9 mouse cellular contexts compared by ENCODE assay signal in the genomic region with DNA sequence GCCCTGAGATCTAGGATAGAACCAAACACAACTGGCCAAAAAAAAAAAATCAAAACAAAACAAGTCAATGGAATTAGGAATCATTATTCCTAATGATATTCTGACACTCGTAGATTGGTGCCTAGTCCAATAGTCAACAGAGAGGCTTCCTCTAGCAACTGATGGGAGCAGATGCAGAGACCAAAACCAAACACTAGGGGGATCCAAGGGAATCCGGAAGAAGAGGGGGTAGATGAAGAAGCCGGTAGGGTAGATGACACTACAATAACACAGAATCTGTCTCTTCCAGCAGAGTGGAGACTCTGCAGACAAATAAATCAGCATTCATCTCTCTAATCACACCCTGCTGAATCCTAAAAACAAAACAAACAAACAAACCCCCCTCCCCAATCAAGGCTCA. TPM values are rescaled to one million over a fixed set of nuclear protein-coding genes. Genes with fewer than 3 reads are reported as not detected.
DNase-seq lines count a peak whose midpoint lies in the region; ATAC-seq and TF ChIP-seq lines count a peak whose summit lies in the region.
"Had no signal": no experiment of that assay in that cellular context is flagged by ENCODE, and none has a peak within 500 bp of the region (broad histone marks: within the 10 kb centered on the region; RNA-seq: fewer than 3 reads in every experiment).

No protein-coding gene starts in this region.

- peak; percentile 66 for DNase-seq in adrenal gland, postnatal 10 days
- no peak for DNase-seq in adrenal gland, postnatal 4 days (ENCODE audit: low spot score in 2 of 2)
- peak; percentile 49 for DNase-seq in liver, embryonic 13.5 days
- DNase-seq in lung, embryonic 14.5 days = peak; percentile 59
- DNase-seq in thymus, postnatal 25 days = peak; percentile 78
- DNase-seq in testis, postnatal 10 days (ENCODE audit: low spot score) = no peak

- no peak for ATAC-seq in liver, embryonic 13.5 days (ENCODE audit: low read depth)
- no peak for ATAC-seq in liver, embryonic 12.5 days
- ATAC-seq in erythroid progenitor cell, adult 5-6 weeks (replicated peaks; ENCODE audit: low FRiP score, poor library complexity, severe bottlenecking) = peak; percentile 32; the same call in 1 of the 2 replicates
- ATAC-seq in lung, embryonic 14.5 days (ENCODE audit: insufficient read depth) = no peak

- TF ChIP-seq CTCF in lung, embryonic 14.5 days (IDR thresholded peaks at IDR 0.05; ENCODE audit: low read depth) = peak; percentile 45

- peaks cover 18% of the 10 kb centered on the region for H3K27me3 ChIP-seq in liver, embryonic 13.5 days
- H3K27me3 ChIP-seq in liver, embryonic 12.5 days (replicated peaks) = peaks cover 19% of the 10 kb centered on the region
- no peaks in the 10 kb centered on the region for H3K27me3 ChIP-seq in lung, embryonic 14.5 days (ENCODE audit: insufficient read depth, low read length)
- H3K27me3 ChIP-seq: lung, embryonic 15.5 days had no signal

- H3K4me2 ChIP-seq in liver, embryonic 13.5 days = no peak overlapping the region
- H3K4me2 ChIP-seq in liver, embryonic 12.5 days = no peak overlapping the region
- H3K4me2 ChIP-seq in lung, embryonic 14.5 days = no peak overlapping the region
- H3K4me2 ChIP-seq: lung, embryonic 15.5 days had no signal

- no peaks in the 10 kb centered on the region for H3K9me3 ChIP-seq in liver, embryonic 13.5 days (replicated peaks)
- no peaks in the 10 kb centered on the region; the same call in 1 of the 2 replicates for H3K9me3 ChIP-seq in liver, embryonic 12.5 days (replicated peaks)
- no peaks in the 10 kb centered on the region for H3K9me3 ChIP-seq in lung, embryonic 14.5 days (ENCODE audit: low read depth, low read length)
- H3K9me3 ChIP-seq: lung, embryonic 15.5 days had no signal

- 18% methylated on average over 3 of the region's 3 CpGs for WGBS in liver, embryonic 13.5 days (ENCODE audit: insufficient replicate concordance)
- WGBS in liver, embryonic 12.5 days (ENCODE audit: insufficient replicate concordance) = 24% methylated on average over 3 of the region's 3 CpGs
- 27% methylated on average over 3 of the region's 3 CpGs for WGBS in lung, embryonic 14.5 days

- H3K27ac ChIP-seq in liver, embryonic 13.5 days = no peak overlapping the region
- H3K27ac ChIP-seq in liver, embryonic 12.5 days = no peak overlapping the region
- H3K27ac ChIP-seq in lung, embryonic 14.5 days (ENCODE audit: low read depth) = no peak overlapping the region
- H3K27ac ChIP-seq: lung, embryonic 15.5 days had no signal

- no peaks in the 10 kb centered on the region for H3K36me3 ChIP-seq in liver, embryonic 13.5 days
- no peaks in the 10 kb centered on the region for H3K36me3 ChIP-seq in liver, embryonic 12.5 days
- H3K36me3 ChIP-seq in lung, embryonic 14.5 days (ENCODE audit: insufficient read depth) = 0 out of 2 replicates have a peak, but pooled peaks cover 2% of the 10 kb centered on the region
- H3K36me3 ChIP-seq: lung, embryonic 15.5 days had no signal

- no peak overlapping the region for H3K9ac ChIP-seq in liver, embryonic 13.5 days
- no peak overlapping the region for H3K9ac ChIP-seq in liver, embryonic 12.5 days
- H3K9ac ChIP-seq in lung, embryonic 14.5 days = no peak overlapping the region
- H3K9ac ChIP-seq: lung, embryonic 15.5 days had no signal

- peaks cover 11% of the 10 kb centered on the region for H3K4me1 ChIP-seq in liver, embryonic 13.5 days (replicated peaks)
- H3K4me1 ChIP-seq in liver, embryonic 12.5 days = peaks cover 9% of the 10 kb centered on the region
- H3K4me1 ChIP-seq in lung, embryonic 14.5 days (ENCODE audit: insufficient read depth) = no peaks in the 10 kb centered on the region

- H3K4me3 ChIP-seq in liver, embryonic 13.5 days (replicated peaks) = no peak overlapping the region
- no peak overlapping the region for H3K4me3 ChIP-seq in liver, embryonic 12.5 days
- no peak overlapping the region for H3K4me3 ChIP-seq in lung, embryonic 14.5 days (ENCODE audit: low read depth, low read length)
- H3K4me3 ChIP-seq: lung, embryonic 15.5 days had no signal

RNA-seq across cellular contexts. Expression of a gene that starts 3.7 kb away (rescaled TPM):
- total RNA-seq in adrenal gland, postnatal 10 days (2021) = 10 to 100 TPM; 59.1 to 63.2 TPM
- 10 to 100 TPM; 81.8 to 92.6 TPM for total RNA-seq in adrenal gland, postnatal 4 days (2021)
- 75.0 and 85.0 TPM in 2 replicates for polyA plus RNA-seq in liver, embryonic 13.5 days (2015; fragmentation: Nextera tagmentation; extraction: Ambion mirVana)
- polyA plus RNA-seq in liver, embryonic 12.5 days (2016; fragmentation: Nextera tagmentation; extraction: Ambion mirVana) = 100 and 103 TPM in 2 replicates
- 61.6 and 86.5 TPM in 2 replicates for total RNA-seq in erythroid progenitor cell, adult 5-6 weeks (2015; ENCODE audit: low replicate concordance)
- 93.7 and 150 TPM in 2 replicates for total RNA-seq in erythroid progenitor cell, adult 5-6 weeks (2017; ENCODE audit: low replicate concordance)
- polyA plus RNA-seq in lung, embryonic 14.5 days (2014; fragmentation: Nextera tagmentation; extraction: Ambion mirVana) = 232 and 240 TPM in 2 replicates

RNA-seq across cellular contexts. Expression of a gene that starts 6.5 kb away (rescaled TPM):
- total RNA-seq in adrenal gland, postnatal 10 days (2021) = 100 to 1,000 TPM in 1 of 2 experiments, 10 to 100 TPM in 1; 88.3 to 101 TPM
- 100 to 1,000 TPM; 120 to 121 TPM for total RNA-seq in adrenal gland, postnatal 4 days (2021)
- 4.0 TPM in 2 replicates for polyA plus RNA-seq in liver, embryonic 13.5 days (2015; fragmentation: Nextera tagmentation; extraction: Ambion mirVana)
- 5.1 and 5.3 TPM in 2 replicates for polyA plus RNA-seq in liver, embryonic 12.5 days (2016; fragmentation: Nextera tagmentation; extraction: Ambion mirVana)
- total RNA-seq in erythroid progenitor cell, adult 5-6 weeks (2015; ENCODE audit: low replicate concordance) = not detected in 2 replicates
- total RNA-seq in erythroid progenitor cell, adult 5-6 weeks (2017; ENCODE audit: low replicate concordance) = not detected in 2 replicates
- polyA plus RNA-seq in lung, embryonic 14.5 days (2014; fragmentation: Nextera tagmentation; extraction: Ambion mirVana) = 17.8 and 19.3 TPM in 2 replicates

RNA-seq across cellular contexts. Expression of a gene that starts 18.6 kb away (rescaled TPM):
- total RNA-seq in adrenal gland, postnatal 10 days (2021) = 10 to 100 TPM; 46.6 to 59.3 TPM
- 10 to 100 TPM; 70.9 to 72.3 TPM for total RNA-seq in adrenal gland, postnatal 4 days (2021)
- polyA plus RNA-seq in liver, embryonic 13.5 days (2015; fragmentation: Nextera tagmentation; extraction: Ambion mirVana) = 21.2 and 22.9 TPM in 2 replicates
- 24.2 and 27.0 TPM in 2 replicates for polyA plus RNA-seq in liver, embryonic 12.5 days (2016; fragmentation: Nextera tagmentation; extraction: Ambion mirVana)
- 11.3 and 17.7 TPM in 2 replicates for total RNA-seq in erythroid progenitor cell, adult 5-6 weeks (2015; ENCODE audit: low replicate concordance)
- 13.1 and 16.4 TPM in 2 replicates for total RNA-seq in erythroid progenitor cell, adult 5-6 weeks (2017; ENCODE audit: low replicate concordance)
- 68.0 and 74.7 TPM in 2 replicates for polyA plus RNA-seq in lung, embryonic 14.5 days (2014; fragmentation: Nextera tagmentation; extraction: Ambion mirVana)

RNA-seq across cellular contexts. Expression of a gene that starts 37.1 kb away (rescaled TPM):
- 100 to 1,000 TPM; 101 to 108 TPM for total RNA-seq in adrenal gland, postnatal 10 days (2021)
- 100 to 1,000 TPM; 137 to 138 TPM for total RNA-seq in adrenal gland, postnatal 4 days (2021)
- polyA plus RNA-seq in liver, embryonic 13.5 days (2015; fragmentation: Nextera tagmentation; extraction: Ambion mirVana) = 65.8 and 72.5 TPM in 2 replicates
- 85.7 and 88.1 TPM in 2 replicates for polyA plus RNA-seq in liver, embryonic 12.5 days (2016; fragmentation: Nextera tagmentation; extraction: Ambion mirVana)
- total RNA-seq in erythroid progenitor cell, adult 5-6 weeks (2015; ENCODE audit: low replicate concordance) = 78.9 and 101 TPM in 2 replicates
- total RNA-seq in erythroid progenitor cell, adult 5-6 weeks (2017; ENCODE audit: low replicate concordance) = 47.3 and 66.6 TPM in 2 replicates
- 103 and 109 TPM in 2 replicates for polyA plus RNA-seq in lung, embryonic 14.5 days (2014; fragmentation: Nextera tagmentation; extraction: Ambion mirVana)

RNA-seq across cellular contexts. Expression of a gene that starts 38.8 kb away (rescaled TPM):
- 10 to 100 TPM; 46.8 to 51.6 TPM for total RNA-seq in adrenal gland, postnatal 10 days (2021)
- 10 to 100 TPM; 56.4 to 57.6 TPM for total RNA-seq in adrenal gland, postnatal 4 days (2021)
- polyA plus RNA-seq in liver, embryonic 13.5 days (2015; fragmentation: Nextera tagmentation; extraction: Ambion mirVana) = 10.0 and 11.7 TPM in 2 replicates
- polyA plus RNA-seq in liver, embryonic 12.5 days (2016; fragmentation: Nextera tagmentation; extraction: Ambion mirVana) = 20.8 and 21.4 TPM in 2 replicates
- 6.7 and 12.6 TPM in 2 replicates for total RNA-seq in erythroid progenitor cell, adult 5-6 weeks (2015; ENCODE audit: low replicate concordance)
- 13.2 and 18.2 TPM in 2 replicates for total RNA-seq in erythroid progenitor cell, adult 5-6 weeks (2017; ENCODE audit: low replicate concordance)
- polyA plus RNA-seq in lung, embryonic 14.5 days (2014; fragmentation: Nextera tagmentation; extraction: Ambion mirVana) = 38.5 and 40.5 TPM in 2 replicates

Comparison
In these comparisons a context has a peak if more than half of its experiments do, and no peak if none do; other contexts are left out.
1. DNase-seq: peak in adrenal gland, postnatal 10 days (single experiment), liver, embryonic 13.5 days (single experiment), lung, embryonic 14.5 days (single experiment) and thymus, postnatal 25 days (single experiment); none in adrenal gland, postnatal 4 days (0 of 2) and testis, postnatal 10 days (single experiment).
2. RNA of a gene that starts 6.5 kb away (total RNA-seq): 120 to 121 TPM in adrenal gland, postnatal 4 days and 88.3 to 101 TPM in adrenal gland, postnatal 10 days; not detected in erythroid progenitor cell, adult 5-6 weeks; every median in the first group is over 10 times any median in the second.